8 mouse cellular contexts compared by ENCODE assay signal in the genomic region with DNA sequence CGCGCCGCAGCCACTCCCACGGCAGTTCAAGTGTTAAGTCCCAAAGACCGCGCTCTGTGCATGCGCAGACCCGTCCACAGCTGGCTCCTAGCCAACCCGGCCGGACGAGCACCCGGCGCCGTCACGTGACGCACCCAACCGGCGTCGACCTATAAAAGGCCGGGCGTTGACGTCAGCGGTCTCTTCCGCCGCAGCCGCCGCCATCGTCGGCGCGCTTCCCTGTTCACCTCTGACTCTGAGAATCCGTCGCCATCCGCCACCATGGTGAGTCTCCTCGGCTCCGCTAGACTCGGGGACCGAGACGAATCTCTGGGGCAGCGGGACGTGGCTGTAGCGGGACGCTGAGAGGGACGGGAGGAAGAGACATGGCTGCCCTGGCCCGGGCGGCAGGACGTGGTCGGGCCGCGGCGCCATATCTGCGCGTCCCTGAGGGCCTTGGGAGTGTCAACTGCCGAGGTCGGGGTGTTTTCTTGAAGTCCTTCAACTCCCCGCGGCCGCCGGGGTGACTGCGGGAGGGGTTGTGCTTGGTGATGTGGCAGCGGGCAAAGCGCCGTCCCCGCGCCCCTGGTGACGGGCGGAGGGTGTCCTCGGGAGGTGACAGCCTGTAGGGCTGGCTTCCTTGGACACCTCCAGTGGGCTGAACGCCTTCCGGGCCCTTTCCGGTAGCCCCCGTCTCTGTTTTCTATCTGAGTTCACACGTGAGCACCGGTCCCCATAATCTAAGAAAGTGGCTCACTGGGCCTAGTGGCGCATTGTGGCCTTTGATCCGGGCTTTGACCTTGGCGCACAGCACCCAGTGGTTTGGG. TPM values are rescaled to one million over a fixed set of nuclear protein-coding genes. Genes with fewer than 3 reads are reported as not detected.
A peak's percentile ranks its signal among the peaks of the same experiment; 100 is the strongest.
DNase-seq lines count a peak whose midpoint lies in the region; ATAC-seq and TF ChIP-seq lines count a peak whose summit lies in the region.

A gene (plus strand): TSS at position 166 of the 806 bp plus-strand sequence.

- peak within 1 kb of the TSS; percentile 71 for H3K4me2 ChIP-seq in embryonic facial prominence, embryonic 15.5 days (replicated peaks)
- peak within 1 kb of the TSS; percentile 83 for H3K4me2 ChIP-seq in kidney, embryonic 14.5 days (replicated peaks; ENCODE audit: low read depth, low read length)
- H3K4me2 ChIP-seq in limb, embryonic 14.5 days (replicated peaks; ENCODE audit: low read depth, low read length, severe bottlenecking), result peak within 1 kb of the TSS; percentile 97
- peak within 1 kb of the TSS; percentile 78 for H3K4me2 ChIP-seq in midbrain, embryonic 16.5 days (ENCODE audit: low read length)

- TF ChIP-seq CTCF in bone marrow macrophage, adult 2 months (IDR thresholded peaks at IDR 0.05; ENCODE audit: low read depth, low read length), result no peak
- no peak for TF ChIP-seq CTCF in spleen, adult 2 months (IDR thresholded peaks at IDR 0.05; ENCODE audit: extremely low read depth, insufficient read depth, insufficient read length, insufficient replicate concordance)

- H3K4me1 ChIP-seq in bone marrow macrophage, adult 2 months (ENCODE audit: control insufficient read depth, insufficient read depth, low read length), result peaks cover 16% of the 10 kb centered on the region
- peaks cover 50% of the 10 kb centered on the region for H3K4me1 ChIP-seq in embryonic facial prominence, embryonic 15.5 days
- H3K4me1 ChIP-seq in kidney, embryonic 14.5 days (ENCODE audit: control insufficient read depth, insufficient read depth, low read length), result peaks cover 38% of the 10 kb centered on the region
- H3K4me1 ChIP-seq in limb, embryonic 14.5 days (ENCODE audit: control insufficient read depth, insufficient read depth, low read length), result peaks cover 33% of the 10 kb centered on the region
- H3K4me1 ChIP-seq in midbrain, embryonic 16.5 days (ENCODE audit: control insufficient read depth, insufficient read depth, low read length), result peaks cover 37% of the 10 kb centered on the region
- H3K4me1 ChIP-seq in spleen, adult 2 months (ENCODE audit: control insufficient read depth, insufficient read depth, insufficient read length), result peaks cover 14% of the 10 kb centered on the region; the same call in 1 of the 2 replicates

- ATAC-seq in embryonic facial prominence, embryonic 15.5 days (ENCODE audit: insufficient number of reproducible peaks, low FRiP score, low TSS enrichment, low read depth), result peak; percentile 86
- ATAC-seq in kidney, embryonic 14.5 days (ENCODE audit: low FRiP score, low TSS enrichment), result peak; percentile 82
- ATAC-seq in limb, embryonic 14.5 days (ENCODE audit: low FRiP score, low read depth), result peak; percentile 88
- ATAC-seq in midbrain, embryonic 16.5 days, result peak; percentile 70

- H3K27ac ChIP-seq in bone marrow macrophage, adult 2 months (ENCODE audit: insufficient read depth, low read depth, low read length), result peak within 1 kb of the TSS; percentile 79
- H3K27ac ChIP-seq in embryonic facial prominence, embryonic 15.5 days (replicated peaks), result peak within 1 kb of the TSS; percentile 93
- peak within 1 kb of the TSS; percentile 92 for H3K27ac ChIP-seq in kidney, embryonic 14.5 days (ENCODE audit: low read depth, low read length)
- H3K27ac ChIP-seq in limb, embryonic 14.5 days (replicated peaks; ENCODE audit: low read depth, low read length), result peak within 1 kb of the TSS; percentile 91
- peak within 1 kb of the TSS; percentile 94 for H3K27ac ChIP-seq in midbrain, embryonic 16.5 days (ENCODE audit: low read length)
- H3K27ac ChIP-seq in spleen, adult 2 months (ENCODE audit: insufficient read depth, low read length), result peak within 1 kb of the TSS; percentile 90

- H3K9ac ChIP-seq in embryonic facial prominence, embryonic 15.5 days, result peak within 1 kb of the TSS; percentile 97
- H3K9ac ChIP-seq in kidney, embryonic 14.5 days (ENCODE audit: low read depth, low read length), result peak within 1 kb of the TSS; percentile 99
- H3K9ac ChIP-seq in limb, embryonic 14.5 days (ENCODE audit: low read depth, low read length, severe bottlenecking), result peak within 1 kb of the TSS; percentile 99
- H3K9ac ChIP-seq in midbrain, embryonic 16.5 days (ENCODE audit: low read depth, low read length), result peak within 1 kb of the TSS; percentile 97

- peaks cover 42% of the 10 kb centered on the region for H3K36me3 ChIP-seq in embryonic facial prominence, embryonic 15.5 days
- peaks cover 45% of the 10 kb centered on the region for H3K36me3 ChIP-seq in kidney, embryonic 14.5 days (ENCODE audit: control insufficient read depth, insufficient read depth, low read length)
- H3K36me3 ChIP-seq in limb, embryonic 14.5 days (ENCODE audit: control insufficient read depth, insufficient read depth, low read length), result peaks cover 47% of the 10 kb centered on the region
- peaks cover 41% of the 10 kb centered on the region for H3K36me3 ChIP-seq in midbrain, embryonic 16.5 days (ENCODE audit: control insufficient read depth, insufficient read depth, low read length)
- peaks cover 37% of the 10 kb centered on the region for H3K36me3 ChIP-seq in spleen, adult 2 months (ENCODE audit: control insufficient read depth, insufficient read depth, low read length)

- H3K9me3 ChIP-seq in embryonic facial prominence, embryonic 15.5 days (replicated peaks), result no peaks in the 10 kb centered on the region
- H3K9me3 ChIP-seq in kidney, embryonic 14.5 days (ENCODE audit: control insufficient read depth, low read length), result no peaks in the 10 kb centered on the region
- H3K9me3 ChIP-seq in limb, embryonic 14.5 days (ENCODE audit: control insufficient read depth, low read length), result no peaks in the 10 kb centered on the region
- H3K9me3 ChIP-seq in midbrain, embryonic 16.5 days (replicated peaks; ENCODE audit: control insufficient read depth, low read length, poor library complexity, severe bottlenecking), result no peaks in the 10 kb centered on the region

- H3K4me3 ChIP-seq in bone marrow macrophage, adult 2 months (ENCODE audit: insufficient read depth, low read length), result peak within 1 kb of the TSS; percentile 88
- H3K4me3 ChIP-seq in embryonic facial prominence, embryonic 15.5 days (replicated peaks), result peak within 1 kb of the TSS; percentile 97
- H3K4me3 ChIP-seq in kidney, embryonic 14.5 days (ENCODE audit: low read length), result peak within 1 kb of the TSS; percentile 100
- peak within 1 kb of the TSS; percentile 98 for H3K4me3 ChIP-seq in limb, embryonic 14.5 days (replicated peaks; ENCODE audit: low read length)
- peak within 1 kb of the TSS; percentile 94 for H3K4me3 ChIP-seq in midbrain, embryonic 16.5 days (ENCODE audit: low read depth, low read length)
- peak within 1 kb of the TSS; percentile 80 for H3K4me3 ChIP-seq in spleen, adult 2 months (ENCODE audit: extremely low read depth, insufficient read depth, insufficient read length)

- peak; percentile 98 for DNase-seq in B cell, adult 2 months
- DNase-seq in heart, adult 9 months (ENCODE audit: low spot score in 2 of 2), result peak; percentile 98 to 99
- peak; percentile 97 for DNase-seq in limb, embryonic 14.5 days (ENCODE audit: low spot score)
- peak; percentile 92 to 98 for DNase-seq in spleen, adult 2 months (ENCODE audit: low read depth in 1 of 2, low spot score in 2 of 2)

- TF ChIP-seq POLR2A in bone marrow macrophage, adult 2 months (IDR thresholded peaks at IDR 0.05; ENCODE audit: borderline replicate concordance, low read depth, low read length), result peak; percentile 78; the same call in 1 of the 2 replicates
- peak; percentile 98 for TF ChIP-seq POLR2A in limb, embryonic 14.5 days (IDR thresholded peaks at IDR 0.05; ENCODE audit: borderline replicate concordance, extremely low read depth, insufficient read depth, insufficient read length)
- TF ChIP-seq POLR2A in spleen, adult 2 months (IDR thresholded peaks at IDR 0.05; ENCODE audit: low read depth, low read length), result peak; percentile 96

- H3K27me3 ChIP-seq in embryonic facial prominence, embryonic 15.5 days, result no peaks in the 10 kb centered on the region
- H3K27me3 ChIP-seq in kidney, embryonic 14.5 days (ENCODE audit: control insufficient read depth, insufficient read depth, low read length), result no peaks in the 10 kb centered on the region
- no peaks in the 10 kb centered on the region for H3K27me3 ChIP-seq in limb, embryonic 14.5 days (ENCODE audit: control insufficient read depth, insufficient read depth, low read length)
- H3K27me3 ChIP-seq in midbrain, embryonic 16.5 days (ENCODE audit: control insufficient read depth, insufficient read depth, low read depth, low read length), result no peaks in the 10 kb centered on the region
- H3K27me3 ChIP-seq in spleen, adult 2 months (ENCODE audit: control insufficient read depth, insufficient read depth, low read length), result no peaks in the 10 kb centered on the region

- WGBS in embryonic facial prominence, embryonic 15.5 days, result under 1% methylated on average over 77 of the region's 77 CpGs
- WGBS in kidney, embryonic 14.5 days, result under 1% methylated on average over 77 of the region's 77 CpGs
- WGBS in limb, embryonic 14.5 days, result under 1% methylated on average over 60 of the region's 77 CpGs
- WGBS in midbrain, embryonic 16.5 days, result under 1% methylated on average over 77 of the region's 77 CpGs
- under 1% methylated on average over 76 of the region's 77 CpGs for WGBS in spleen, adult 2 months

RNA-seq across cellular contexts. Expression of the gene that starts here (rescaled TPM):
- polyA plus RNA-seq in bone marrow macrophage, adult 2 months (2012; ENCODE audit: insufficient read depth, insufficient read length, missing spikeins), result 877 and 1,003 TPM in 2 replicates
- polyA plus RNA-seq in embryonic facial prominence, embryonic 15.5 days (2015; fragmentation: Nextera tagmentation; extraction: Ambion mirVana), result 654 and 688 TPM in 2 replicates
- 465 and 473 TPM in 2 replicates for polyA plus RNA-seq in kidney, embryonic 14.5 days (2014; fragmentation: Nextera tagmentation; extraction: Ambion mirVana)
- polyA plus RNA-seq in limb, embryonic 14.5 days (2012; rRNA removed), result 1,329 and 1,559 TPM in 2 replicates
- 544 and 581 TPM in 2 replicates for polyA plus RNA-seq in limb, embryonic 14.5 days (2014; fragmentation: Nextera tagmentation; extraction: Ambion mirVana)
- polyA plus RNA-seq in midbrain, embryonic 16.5 days (2015; fragmentation: Nextera tagmentation; extraction: Ambion mirVana), result 535 and 543 TPM in 2 replicates
- polyA plus RNA-seq in spleen, adult 2 months (2012; rRNA removed), result 1,457 and 1,736 TPM in 2 replicates

Comparison
In these comparisons a context has a peak if more than half of its experiments do, and no peak if none do; other contexts are left out.
1. Peak in every context shown above with its lines: DNase-seq, ATAC-seq, H3K4me3 ChIP-seq and H3K27ac ChIP-seq.